Mouse (Mus musculus): ENCODE data around the gene Olfr1039.
"Not testable (repeated sequence)": the region's sequence is repeated elsewhere in the genome, so short reads cannot be mapped to it uniquely, and the experiment has no call there.

The Olfr1039 gene

GRCm38 (mm10) chr2:86135828-86136227 lies at the start of gene Olfr1039:
Gene Olfr1039, minus strand, starts transcription at chr2:86135928.
- DNase-seq (ENCODE audit: low read depth, low spot score): no peak

- no peak for DNase-seq (ENCODE audit: low read depth, low spot score)
These were observed 44.2 kb upstream of the Olfr1039 start for GRCm38 (mm10) chr2:86179950-86180349.

- DNase-seq (ENCODE audit: low read depth, low spot score): no peak
These were observed 42.0 kb upstream of the Olfr1039 start, which contains the start of gene Olfr1044 for GRCm38 (mm10) chr2:86177720-86178119. Gene Olfr1044, minus strand, starts transcription at chr2:86177820.

- not testable (repeated sequence) for DNase-seq (ENCODE audit: low read depth, low spot score)
These were observed 39.7 kb upstream of the Olfr1039 start for GRCm38 (mm10) chr2:86175422-86175821.

- DNase-seq (ENCODE audit: low read depth, low spot score): no peak
These were observed 31.7 kb upstream of the Olfr1039 start, which contains the start of gene Olfr1043 for GRCm38 (mm10) chr2:86167422-86167821. Gene Olfr1043, minus strand, starts transcription at chr2:86167522.

GRCm38 (mm10) chr2:86161738-86162137 lies 26.0 kb upstream of the Olfr1039 start, which contains the start of gene Olfr1042:
Gene Olfr1042, minus strand, starts transcription at chr2:86161838.
- no peak for DNase-seq (ENCODE audit: low read depth, low spot score)

GRCm38 (mm10) chr2:86146632-86147031 lies 10.9 kb upstream of the Olfr1039 start, which contains the start of gene Olfr1040:
Gene Olfr1040, minus strand, starts transcription at chr2:86146732.
- no peak for DNase-seq (ENCODE audit: low read depth, low spot score)

GRCm38 (mm10) chr2:86087285-86087684 lies 48.4 kb downstream of the Olfr1039 start, which contains the start of gene Olfr1037:
Gene Olfr1037, minus strand, starts transcription at chr2:86087385.
- no peak for DNase-seq (ENCODE audit: low read depth, low spot score)

- not testable (repeated sequence) for DNase-seq (ENCODE audit: low read depth, low spot score)
These were observed 55.2 kb downstream of the Olfr1039 start for GRCm38 (mm10) chr2:86080478-86080877.

Data from A20 (cell line).